Mouse (Mus musculus) yolk sac, embryonic 10.5 days (tissue): Measurements from ENCODE around the gene Clcnka.

Experiments
- DNase-seq: peaks from one replicate; pipeline ENCODE4 v3.0.0-alpha.2; 2017; ENCODE audit warnings: low spot score

Clcnka gene

GRCm38 (mm10) chr4:141398545-141398944 lies at the start of gene Clcnka:
Clcnka (minus strand) TSS chr4:141398724.
- DNase-seq, result no peak

GRCm38 (mm10) chr4:141446211-141446610 lies 47.7 kb upstream of the Clcnka start:
- DNase-seq, result no peak

GRCm38 (mm10) chr4:141445328-141445720 lies 46.8 kb upstream of the Clcnka start:
- no peak for DNase-seq

GRCm38 (mm10) chr4:141444451-141445327 lies 46.2 kb upstream of the Clcnka start, which contains the start of gene Zbtb17:
Zbtb17 (plus strand) TSS chr4:141444654.
- peak; percentile 84 for DNase-seq

- no peak for DNase-seq
Observed at GRCm38 (mm10) chr4:141443641-141444429, 45.3 kb upstream of the Clcnka start.

GRCm38 (mm10) chr4:141440877-141441276 lies 42.4 kb upstream of the Clcnka start:
- no peak for DNase-seq

- no peak for DNase-seq
Observed at GRCm38 (mm10) chr4:141439083-141439803, 40.7 kb upstream of the Clcnka start.

GRCm38 (mm10) chr4:141435974-141436373 lies 37.5 kb upstream of the Clcnka start, which contains the start of gene Srarp:
Srarp (minus strand) TSS chr4:141436105.
- DNase-seq, result no peak

- DNase-seq, result no peak
Observed at GRCm38 (mm10) chr4:141433191-141433590, 34.7 kb upstream of the Clcnka start.

- no peak for DNase-seq
Observed at GRCm38 (mm10) chr4:141432666-141433065, 34.1 kb upstream of the Clcnka start.

GRCm38 (mm10) chr4:141430997-141431396 lies 32.5 kb upstream of the Clcnka start:
- DNase-seq, result peak; percentile 32

- no peak for DNase-seq
Observed at GRCm38 (mm10) chr4:141429847-141430246, 31.3 kb upstream of the Clcnka start.

GRCm38 (mm10) chr4:141429381-141429780 lies 30.9 kb upstream of the Clcnka start:
- no peak for DNase-seq

- DNase-seq, result no peak
Observed at GRCm38 (mm10) chr4:141427921-141428320, 29.4 kb upstream of the Clcnka start.

GRCm38 (mm10) chr4:141426796-141427745 lies 28.5 kb upstream of the Clcnka start:
- no peak for DNase-seq

GRCm38 (mm10) chr4:141425484-141426479 lies 27.3 kb upstream of the Clcnka start:
- DNase-seq, result peak; percentile 47

- no peak for DNase-seq
Observed at GRCm38 (mm10) chr4:141423691-141424431, 25.3 kb upstream of the Clcnka start.

- no peak for DNase-seq
Observed at GRCm38 (mm10) chr4:141423288-141423687, 24.8 kb upstream of the Clcnka start.

- DNase-seq, result no peak
Observed at GRCm38 (mm10) chr4:141422841-141423240, 24.3 kb upstream of the Clcnka start.
